Mouse (Mus musculus): ENCODE measurements at regions not wholly inside any gene's neighbourhood (a gene's known extent, or its start where the extent isn't known, plus 50 kb on each side); places are given as distances from the start of the nearest gene placed in this dataset.
"Not testable (repeated sequence)": the region's sequence is repeated elsewhere in the genome, so short reads cannot be mapped to it uniquely, and the experiment has no call there.

- DNase-seq (ENCODE audit: extremely low spot score), result no peak
These were observed 152.0 kb upstream of the Arglu1 start for GRCm38 (mm10) chr8:8842326-8842725.

- DNase-seq (ENCODE audit: extremely low spot score), result not testable (repeated sequence)
These were observed 145.8 kb upstream of the Arglu1 start for GRCm38 (mm10) chr8:8836166-8836565.

- DNase-seq (ENCODE audit: extremely low spot score), result no peak
These were observed 141.0 kb upstream of the Arglu1 start for GRCm38 (mm10) chr8:8831306-8831705.

- DNase-seq (ENCODE audit: extremely low spot score), result no peak
These were observed 138.9 kb upstream of the Arglu1 start for GRCm38 (mm10) chr8:8829230-8829629.

GRCm38 (mm10) chr8:8827555-8827954 is 137.2 kb upstream of the Arglu1 start:
- DNase-seq (ENCODE audit: extremely low spot score), result no peak

- no peak for DNase-seq (ENCODE audit: extremely low spot score)
These were observed 136.5 kb upstream of the Arglu1 start for GRCm38 (mm10) chr8:8826801-8827200.

- DNase-seq (ENCODE audit: extremely low spot score), result no peak
These were observed 134.6 kb upstream of the Arglu1 start for GRCm38 (mm10) chr8:8824886-8825285.

- no peak for DNase-seq (ENCODE audit: extremely low spot score)
These were observed 130.8 kb upstream of the Arglu1 start for GRCm38 (mm10) chr8:8821119-8821518.

- DNase-seq (ENCODE audit: extremely low spot score), result no peak
These were observed 130.3 kb upstream of the Arglu1 start for GRCm38 (mm10) chr8:8820614-8821013.

- no peak for DNase-seq (ENCODE audit: extremely low spot score)
These were observed 129.1 kb upstream of the Arglu1 start for GRCm38 (mm10) chr8:8819233-8819931.

GRCm38 (mm10) chr8:8812807-8813167 is 122.5 kb upstream of the Arglu1 start:
- DNase-seq (ENCODE audit: extremely low spot score), result no peak

- DNase-seq (ENCODE audit: extremely low spot score), result no peak
These were observed 121.9 kb upstream of the Arglu1 start for GRCm38 (mm10) chr8:8812051-8812806.

GRCm38 (mm10) chr8:8810928-8811327 is 120.6 kb upstream of the Arglu1 start:
- DNase-seq (ENCODE audit: extremely low spot score), result no peak

- no peak for DNase-seq (ENCODE audit: extremely low spot score)
These were observed 119.6 kb upstream of the Arglu1 start for GRCm38 (mm10) chr8:8809835-8810439.

- no peak for DNase-seq (ENCODE audit: extremely low spot score)
These were observed 119.0 kb upstream of the Arglu1 start for GRCm38 (mm10) chr8:8809349-8809748.

GRCm38 (mm10) chr8:8802761-8803340 is 112.5 kb upstream of the Arglu1 start:
- DNase-seq (ENCODE audit: extremely low spot score), result no peak

- DNase-seq (ENCODE audit: extremely low spot score), result no peak
These were observed 112.0 kb upstream of the Arglu1 start for GRCm38 (mm10) chr8:8802317-8802716.

- DNase-seq (ENCODE audit: extremely low spot score), result no peak
These were observed 111.3 kb upstream of the Arglu1 start for GRCm38 (mm10) chr8:8801578-8801977.

GRCm38 (mm10) chr8:8797521-8797920 is 107.2 kb upstream of the Arglu1 start:
- no peak for DNase-seq (ENCODE audit: extremely low spot score)

- no peak for DNase-seq (ENCODE audit: extremely low spot score)
These were observed 106.6 kb upstream of the Arglu1 start for GRCm38 (mm10) chr8:8796951-8797350.

- DNase-seq (ENCODE audit: extremely low spot score), result no peak
These were observed 104.4 kb upstream of the Arglu1 start for GRCm38 (mm10) chr8:8794711-8795110.

- DNase-seq (ENCODE audit: extremely low spot score), result peak; percentile 10
These were observed 89.6 kb upstream of the Arglu1 start for GRCm38 (mm10) chr8:8779931-8780330.
